Mouse (Mus musculus): ENCODE measurements around the gene Brwd1.

The Brwd1 gene

GRCm38 (mm10) chr16:96068364-96068763 is 14.0 kb downstream of the Brwd1 start:
- WGBS = 93% methylated on average over 6 of the region's 6 CpGs

DNA sequence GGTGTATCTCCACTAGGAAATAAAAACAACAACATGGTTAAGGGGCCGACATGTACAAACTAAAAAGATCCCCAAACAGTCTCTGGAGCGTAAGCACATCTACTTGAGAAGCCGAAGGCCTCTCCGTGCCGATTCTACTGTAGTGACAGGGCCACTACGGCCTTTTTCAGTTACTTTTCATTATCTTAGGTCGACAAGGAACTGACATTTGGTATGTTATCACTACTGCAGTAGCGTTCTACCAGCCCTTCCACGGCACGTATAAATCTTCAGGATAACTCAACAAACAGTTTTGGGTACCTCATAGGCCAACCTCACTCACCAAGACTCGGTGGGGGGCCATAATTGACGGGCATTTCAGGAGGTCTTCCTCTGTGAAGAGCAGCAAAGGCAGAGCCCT is 16.2 kb downstream of the Brwd1 start:
- WGBS = 90% methylated on average over 12 of the region's 12 CpGs

- WGBS = 85% methylated on average over 6 of the region's 6 CpGs
Observed at GRCm38 (mm10) chr16:96064649-96065048, 17.7 kb downstream of the Brwd1 start.

- WGBS = 74% methylated on average over 5 of the region's 5 CpGs
Observed at GRCm38 (mm10) chr16:96044096-96044495, 38.2 kb downstream of the Brwd1 start.

- 91% methylated on average over 4 of the region's 4 CpGs for WGBS
Observed at GRCm38 (mm10) chr16:96040691-96041090, 41.6 kb downstream of the Brwd1 start.

- 37% methylated on average over 6 of the region's 6 CpGs for WGBS
Observed at GRCm38 (mm10) chr16:96039538-96039937, 42.8 kb downstream of the Brwd1 start.

DNA sequence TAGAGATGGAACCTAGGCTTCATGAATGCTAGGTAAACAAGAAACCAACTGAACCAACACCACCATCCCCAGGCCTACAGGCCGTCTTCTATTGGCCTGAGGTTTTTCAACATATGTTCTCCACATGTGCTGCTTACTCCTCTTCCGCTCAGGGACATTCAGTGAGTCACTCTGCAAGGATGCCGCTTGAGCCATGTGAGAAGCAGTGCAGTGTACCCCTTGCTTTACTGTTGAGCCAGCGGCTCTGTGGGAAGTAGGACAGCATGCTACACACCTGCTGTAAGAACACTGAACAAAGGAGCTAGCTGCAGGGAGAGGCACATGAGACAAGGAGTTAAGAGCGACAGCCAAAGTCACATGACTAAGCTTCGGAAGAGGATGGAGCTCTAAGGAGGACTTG is 47.9 kb downstream of the Brwd1 start:
- WGBS = 61% methylated on average over 6 of the region's 6 CpGs

- 59% methylated on average over 13 of the region's 13 CpGs for WGBS
Observed at GRCm38 (mm10) chr16:96032368-96033043, 49.8 kb downstream of the Brwd1 start.

- 90% methylated on average over 2 of the region's 2 CpGs for WGBS
Observed at GRCm38 (mm10) chr16:96030476-96031102, 51.7 kb downstream of the Brwd1 start.

DNA sequence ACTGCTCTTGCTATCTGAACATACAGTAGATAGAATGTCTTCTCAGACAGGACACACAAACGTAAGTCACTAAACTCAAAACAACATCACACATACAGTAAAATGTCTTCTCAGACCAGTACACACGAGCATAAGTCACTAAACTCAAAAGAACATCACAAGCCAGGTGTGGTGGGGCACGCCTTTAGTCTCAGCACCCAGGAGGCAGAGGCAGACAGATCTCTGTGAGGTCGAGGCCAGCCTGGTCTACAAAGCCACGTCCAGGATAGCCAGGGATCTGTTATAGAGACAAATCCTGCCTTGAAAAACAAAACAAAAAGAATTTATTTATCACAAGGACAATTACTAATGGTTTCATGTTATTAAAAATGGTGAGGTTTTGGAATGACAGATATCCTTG is 56.1 kb downstream of the Brwd1 start:
- WGBS = 95% methylated on average over 5 of the region's 5 CpGs

- 71% methylated on average over 3 of the region's 3 CpGs for WGBS
Observed at GRCm38 (mm10) chr16:96025244-96025643, 57.1 kb downstream of the Brwd1 start.

DNA sequence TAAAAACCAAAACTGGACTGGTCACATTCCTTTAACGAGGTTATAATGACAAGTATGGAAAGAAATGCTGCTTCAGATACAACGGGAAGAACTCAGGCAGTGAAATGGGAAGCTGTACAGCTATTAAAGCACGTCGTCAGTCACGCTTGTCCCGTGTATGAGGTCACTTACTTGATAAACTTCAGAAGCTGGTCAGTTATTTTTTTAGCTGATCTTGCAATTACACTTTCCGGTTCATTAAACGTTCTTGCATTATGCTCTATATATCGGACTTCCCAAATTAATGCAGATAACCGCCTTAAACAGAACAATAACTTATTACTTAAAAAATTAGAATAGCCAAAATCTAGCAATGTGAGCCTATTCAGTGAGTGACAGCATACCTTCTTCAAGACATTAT is 61.3 kb downstream of the Brwd1 start:
- 91% methylated on average over 10 of the region's 10 CpGs for WGBS

DNA sequence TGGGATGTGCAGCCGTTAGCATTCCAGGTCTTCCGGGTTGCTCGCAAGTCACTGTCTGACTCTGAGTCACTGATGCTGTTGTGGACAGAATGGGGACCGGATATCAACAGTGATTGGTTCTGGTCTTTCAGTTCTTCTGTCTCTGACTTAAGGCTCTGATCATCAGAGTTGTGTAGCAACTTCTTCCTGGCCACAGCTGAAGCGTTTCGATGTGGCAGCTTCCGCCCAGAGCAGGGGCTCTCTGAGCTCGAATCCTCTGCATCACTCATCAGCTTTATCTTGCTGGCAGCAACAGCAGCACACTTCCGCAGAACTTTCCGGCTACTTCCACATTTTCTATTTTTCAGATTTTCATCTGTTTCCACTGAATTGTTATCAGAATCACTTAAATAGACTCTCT is 73.2 kb downstream of the Brwd1 start:
- no CpG with 5 or more reads among the region's 10 CpGs for WGBS

- WGBS = no CpG with 5 or more reads among the region's 10 CpGs
Observed at GRCm38 (mm10) chr16:96004278-96004677, 78.0 kb downstream of the Brwd1 start.

DNA sequence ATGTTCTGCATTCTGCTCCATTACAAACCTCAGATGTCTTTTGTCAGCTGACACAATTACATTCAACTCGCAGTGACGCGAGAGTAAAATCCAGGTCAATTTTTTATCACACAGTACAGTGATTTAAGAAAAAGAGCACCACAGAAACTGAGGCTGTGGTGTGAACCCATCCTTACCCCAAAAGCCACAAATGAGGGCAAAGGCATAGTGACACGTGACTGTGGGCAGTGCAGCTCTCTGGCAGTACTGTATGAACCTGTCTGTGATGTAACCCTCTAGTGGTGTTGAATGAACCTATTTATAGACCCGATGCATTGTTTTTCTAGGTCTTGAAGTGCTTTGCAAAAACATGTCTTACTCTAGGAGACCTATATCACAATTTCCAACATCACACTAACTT is 83.0 kb downstream of the Brwd1 start:
- 59% methylated on average over 5 of the region's 5 CpGs for WGBS

DNA sequence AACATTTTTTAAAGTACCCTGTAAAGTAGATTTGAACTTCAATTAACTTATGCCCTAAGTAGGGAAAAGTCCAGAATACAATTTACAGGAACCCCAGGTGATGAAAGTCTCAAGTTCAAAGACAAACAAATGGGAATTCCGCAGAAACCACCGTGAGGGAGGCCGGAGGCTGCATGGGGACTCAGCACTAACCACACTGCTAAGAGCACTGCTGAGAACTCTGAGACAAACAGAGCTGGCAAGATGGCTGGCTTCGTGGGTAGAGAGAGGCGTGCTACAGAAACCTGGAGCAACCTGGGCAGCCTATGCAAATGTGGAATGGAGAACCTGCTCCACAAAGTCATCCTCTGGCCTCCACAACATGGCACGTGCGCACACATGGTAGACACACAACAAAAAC is 86.2 kb downstream of the Brwd1 start:
- WGBS = 85% methylated on average over 7 of the region's 7 CpGs

- WGBS = 44% methylated on average over 4 of the region's 4 CpGs
Observed at GRCm38 (mm10) chr16:95994576-95994975, 87.8 kb downstream of the Brwd1 start.

GRCm38 (mm10) chr16:95992596-95992995 is 89.7 kb downstream of the Brwd1 start:
- WGBS = 78% methylated on average over 5 of the region's 5 CpGs

DNA sequence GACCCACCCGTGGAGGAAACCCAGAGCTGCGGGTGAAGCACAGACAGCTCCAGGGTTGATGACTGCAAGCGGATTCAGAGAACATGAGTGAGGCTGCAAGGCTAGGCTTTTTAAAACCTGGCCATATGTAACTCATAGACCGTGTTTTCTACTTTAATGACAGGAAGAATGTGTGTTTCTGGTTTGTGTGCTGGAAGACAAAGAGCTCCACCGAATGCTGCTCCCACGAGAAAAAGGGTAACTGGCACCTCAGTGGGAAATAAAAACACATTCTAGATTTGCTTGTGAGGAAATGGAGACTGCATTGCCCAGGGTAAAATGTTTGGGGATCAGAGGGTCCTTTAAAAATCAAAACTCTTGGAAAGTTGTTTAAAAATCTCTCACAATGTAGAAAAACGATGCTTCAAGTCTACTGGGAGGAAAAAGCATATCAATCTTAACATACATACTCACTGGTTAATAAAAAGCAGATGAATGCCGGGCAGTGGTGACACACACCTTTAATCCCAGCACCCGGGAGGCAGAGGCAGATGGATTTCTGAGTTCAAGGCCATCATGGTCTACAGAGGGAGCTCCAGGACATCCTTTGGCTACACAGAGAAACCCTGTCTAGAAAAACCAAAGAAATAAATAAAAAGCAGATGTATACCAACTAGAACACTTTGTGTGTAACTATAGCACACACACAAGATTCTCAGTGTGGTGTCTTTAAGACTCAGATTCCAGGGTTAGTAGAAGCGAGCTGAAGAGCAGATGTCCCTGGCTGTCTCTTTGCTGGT is 91.0 kb downstream of the Brwd1 start:
- WGBS = 5% methylated on average over 10 of the region's 10 CpGs

DNA sequence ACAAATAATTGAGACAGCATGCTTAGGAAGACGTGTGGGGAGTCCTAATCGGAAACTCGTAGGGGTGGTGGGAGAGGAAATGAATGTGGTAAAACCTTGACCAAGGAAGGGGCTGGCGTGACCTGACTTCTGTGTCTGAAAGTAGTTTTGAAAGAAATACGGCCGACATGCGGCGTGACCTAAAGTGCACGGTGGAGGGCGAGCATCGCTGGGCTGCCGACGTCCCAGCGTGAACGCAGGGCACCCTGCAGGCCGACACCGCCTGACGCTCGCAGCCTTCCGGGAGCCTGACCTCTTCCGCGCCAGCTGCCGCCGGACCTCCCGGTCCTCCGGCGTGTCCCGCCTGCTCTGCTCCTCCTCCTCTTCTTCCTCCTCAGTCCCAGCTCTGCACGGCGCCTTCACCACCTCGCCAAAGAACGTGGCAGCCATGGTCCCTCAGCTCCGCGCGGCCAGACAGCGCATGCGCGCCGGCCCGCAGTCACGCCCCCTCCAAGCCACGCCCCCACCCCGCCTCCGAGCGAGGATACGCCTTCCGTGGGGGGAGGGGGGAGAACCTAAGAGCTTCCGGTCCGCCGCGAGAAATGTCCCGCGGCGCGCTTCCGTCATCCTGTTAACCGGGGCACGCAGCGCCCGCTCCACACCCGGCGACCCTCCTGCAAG is 91.7 kb downstream of the Brwd1 start, which contains the start of gene Psmg1:
Gene Psmg1 (minus strand): TSS at position 499 of the 660 bp plus-strand sequence.
- under 1% methylated on average over 58 of the region's 62 CpGs for WGBS

- WGBS = 88% methylated on average over 5 of the region's 5 CpGs
Observed at GRCm38 (mm10) chr16:95984911-95985310, 97.4 kb downstream of the Brwd1 start.

DNA sequence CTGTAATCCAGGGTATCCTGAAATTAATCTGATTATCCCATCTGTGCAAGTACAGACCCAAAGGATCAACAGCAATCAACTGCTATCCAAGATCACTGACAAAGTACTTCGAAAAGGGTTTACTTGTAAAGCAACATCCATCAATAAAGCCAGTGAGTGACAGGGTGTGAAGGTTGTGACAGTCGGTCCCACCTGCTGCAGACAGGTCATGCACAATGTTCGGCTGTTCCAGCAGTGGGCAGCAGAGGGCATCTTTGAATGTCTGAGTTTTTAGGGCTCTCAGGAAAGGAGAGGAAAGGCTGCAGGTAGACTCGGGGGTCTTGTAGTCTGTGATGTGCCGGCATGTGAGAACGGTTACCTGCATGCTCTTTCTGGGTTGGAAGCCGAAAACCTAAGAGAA is 98.7 kb downstream of the Brwd1 start:
- WGBS = 85% methylated on average over 7 of the region's 7 CpGs

All from cerebral cortex, adult 2 months (tissue).